Mouse (Mus musculus) kidney, postnatal 25 days (tissue): ENCODE data around the gene Ttbk1.

Experiments used
- DNase-seq, 2 experiments: peaks; one replicate each; pipeline ENCODE4 v3.0.0; 2021; ENCODE audit warnings: mixed read lengths in 2 of 2

Gene Ttbk1

DNA sequence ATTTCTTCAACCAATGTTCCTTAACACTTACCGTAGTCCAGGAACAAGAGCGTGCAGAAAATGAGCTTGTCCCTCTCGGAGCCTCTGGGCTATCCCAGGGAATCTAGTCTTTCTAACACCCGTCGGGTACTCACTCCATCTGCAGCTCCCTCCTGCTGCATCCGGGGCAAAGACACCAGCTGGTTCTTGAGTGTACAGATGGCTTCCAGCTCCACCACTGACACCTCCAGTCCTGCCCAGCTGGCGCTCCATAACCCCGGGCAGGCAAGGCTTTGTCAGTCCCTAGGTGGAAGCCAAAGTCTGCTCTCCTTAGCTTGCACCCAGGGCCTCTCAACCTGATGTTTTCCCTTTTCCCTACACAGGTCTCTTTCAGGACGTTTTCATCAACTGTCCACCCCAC, 19.6 kb downstream of the Ttbk1 start:
- no peak for DNase-seq

DNA sequence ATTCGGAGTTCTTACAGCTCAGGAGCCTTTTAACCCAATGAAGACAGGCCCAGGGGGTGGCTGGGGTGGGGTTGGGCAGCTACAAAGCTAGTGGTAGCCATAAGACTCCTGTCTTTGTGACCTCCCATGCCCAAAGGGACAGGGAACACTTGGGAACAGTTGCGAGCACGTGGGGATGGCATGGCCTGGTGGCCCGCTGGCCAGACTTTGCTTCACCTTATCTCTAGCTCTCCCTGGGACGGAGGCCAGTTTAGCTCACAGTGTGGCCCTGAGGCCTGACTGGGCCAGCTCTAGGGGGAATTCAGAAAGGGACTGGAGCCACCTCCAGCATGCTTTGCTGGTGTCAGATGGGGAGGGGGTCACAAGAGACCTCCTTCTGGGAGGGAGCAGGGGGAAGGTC, 25.2 kb downstream of the Ttbk1 start:
- no peak for DNase-seq

- peak in 1 of 2 experiments; percentile 39 for DNase-seq
These were observed 26.1 kb downstream of the Ttbk1 start for GRCm38 (mm10) chr17:46461347-46461746.

GRCm38 (mm10) chr17:46460673-46461072, 26.8 kb downstream of the Ttbk1 start:
- DNase-seq = no peak

GRCm38 (mm10) chr17:46458439-46458838, 29.0 kb downstream of the Ttbk1 start:
- DNase-seq = no peak

- peak; percentile 73 to 84 for DNase-seq
These were observed 29.7 kb downstream of the Ttbk1 start for GRCm38 (mm10) chr17:46457791-46458190.

DNA sequence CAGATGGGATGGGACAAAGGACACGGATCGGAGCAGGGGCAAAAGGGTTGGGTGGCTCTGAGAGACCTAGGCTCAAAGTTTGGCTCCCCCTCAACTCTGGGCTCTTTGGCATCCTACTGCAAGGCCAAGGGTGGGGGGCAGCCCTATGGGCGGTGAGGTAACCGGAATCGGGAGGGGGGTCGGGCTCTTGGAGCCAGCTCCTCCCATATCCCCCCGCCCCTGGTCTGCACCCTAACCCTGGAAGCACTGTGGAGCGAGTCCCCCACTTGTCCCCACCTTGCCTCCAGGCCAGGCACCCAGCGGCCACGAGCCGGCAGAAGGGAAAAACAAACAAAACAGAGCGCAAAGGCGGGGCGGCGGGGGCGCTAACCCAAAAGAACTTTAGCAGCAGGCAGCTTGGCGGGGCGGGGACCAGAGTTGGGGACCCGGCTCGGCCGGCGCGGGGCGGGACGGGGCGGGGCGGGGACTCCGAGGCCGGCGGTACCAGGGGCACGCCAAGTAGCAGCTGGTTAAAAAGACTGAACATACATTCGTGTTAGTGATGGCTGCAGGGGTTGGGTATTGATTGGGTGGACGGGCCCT, 32.3 kb downstream of the Ttbk1 start:
- DNase-seq = peak; percentile 61 to 72

DNA sequence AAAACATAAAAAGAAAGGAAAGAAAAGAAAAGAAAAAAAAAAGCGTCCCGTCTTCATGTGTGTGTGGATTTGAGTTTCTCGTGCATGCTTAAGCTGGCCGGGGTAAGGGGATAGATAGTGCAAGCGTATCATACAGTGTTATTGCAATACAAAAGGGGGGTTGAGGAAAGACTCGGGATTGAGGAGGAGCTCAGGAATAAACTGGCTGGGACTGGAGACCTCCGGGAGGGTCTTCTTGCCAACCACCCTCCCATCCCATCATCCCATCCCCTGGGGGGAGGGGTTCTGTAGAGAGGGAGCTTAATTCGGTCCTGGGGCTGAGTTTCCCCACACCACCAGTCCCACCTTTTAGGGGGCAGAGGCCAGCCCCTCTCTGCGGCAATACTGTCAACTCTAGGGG, 32.9 kb downstream of the Ttbk1 start:
- DNase-seq = no peak

- DNase-seq = no peak
These were observed 33.5 kb downstream of the Ttbk1 start for GRCm38 (mm10) chr17:46453970-46454411.

- peak; percentile 10 to 55 for DNase-seq
These were observed 34.0 kb downstream of the Ttbk1 start for GRCm38 (mm10) chr17:46453302-46453948.

- peak; percentile 53 to 84 for DNase-seq
These were observed 34.8 kb downstream of the Ttbk1 start for GRCm38 (mm10) chr17:46452683-46453082.

- no peak for DNase-seq
These were observed 41.2 kb downstream of the Ttbk1 start for GRCm38 (mm10) chr17:46446264-46446663.

GRCm38 (mm10) chr17:46444839-46445579, 42.5 kb downstream of the Ttbk1 start:
- peak in 1 of 2 experiments; percentile 54 for DNase-seq

- peak in 1 of 2 experiments; percentile 37 for DNase-seq
These were observed 48.3 kb downstream of the Ttbk1 start for GRCm38 (mm10) chr17:46439176-46439575.

DNA sequence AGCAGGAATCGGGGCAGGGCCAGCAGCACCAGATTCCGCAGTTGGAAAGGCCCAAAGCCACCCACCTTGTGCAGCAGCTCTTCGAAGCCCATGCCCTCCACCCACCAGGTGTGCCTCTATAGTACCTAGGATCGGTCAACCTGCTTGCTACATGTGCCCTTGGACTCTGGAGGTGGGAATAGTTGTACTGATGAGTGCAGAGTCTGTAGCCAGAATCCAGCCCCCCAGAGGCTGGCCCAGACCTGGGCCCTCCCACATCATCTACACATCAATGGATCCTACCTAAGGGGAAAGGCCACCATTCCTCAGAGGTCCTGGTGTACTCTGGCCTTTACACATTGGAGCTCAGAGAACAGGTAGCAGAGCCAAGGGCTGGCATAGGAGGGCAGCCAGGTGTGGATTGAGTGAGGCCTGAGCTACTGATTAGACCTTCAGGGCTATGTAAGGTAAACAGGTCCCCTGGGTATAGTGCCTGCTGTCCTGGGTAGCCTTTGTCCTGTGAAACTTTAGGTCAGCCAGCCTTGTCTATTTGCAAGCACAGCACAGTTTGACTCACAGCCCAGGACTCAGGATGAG, 49.1 kb downstream of the Ttbk1 start, which contains the start of gene Slc22a7:
Gene Slc22a7, minus strand, starts transcription at position 160 of the 576 bp plus-strand sequence.
- DNase-seq = peak; percentile 38 to 81

GRCm38 (mm10) chr17:46436672-46437366, 50.7 kb downstream of the Ttbk1 start:
- peak; percentile 56 to 74 for DNase-seq

DNA sequence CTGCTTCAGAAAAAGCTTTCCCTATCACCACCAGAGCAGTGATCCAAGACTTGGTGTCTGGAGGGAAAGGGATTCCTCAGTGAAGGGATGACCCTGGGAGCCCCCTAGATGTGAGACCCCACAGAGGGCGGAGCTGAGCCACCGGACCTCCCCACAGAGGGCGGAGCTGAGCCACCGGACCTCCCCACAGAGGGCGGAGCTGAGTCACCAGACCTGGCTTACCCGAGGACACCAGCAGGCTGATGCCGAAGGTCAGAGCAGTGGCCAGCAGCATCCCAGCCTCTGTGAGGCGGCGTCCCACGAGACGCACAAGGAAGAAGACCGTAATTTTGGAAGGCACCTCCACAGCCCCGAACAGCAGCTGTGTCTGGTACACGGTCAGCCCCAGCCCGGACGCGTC, 53.8 kb downstream of the Ttbk1 start:
- DNase-seq = peak; percentile 58 to 81

- DNase-seq = peak in 1 of 2 experiments; percentile 52
These were observed 58.6 kb downstream of the Ttbk1 start, which contains the start of gene Crip3 for GRCm38 (mm10) chr17:46428761-46429414. TSS of gene Crip3 (plus strand) at chr17:46428926.

- DNase-seq = no peak
These were observed 61.0 kb downstream of the Ttbk1 start for GRCm38 (mm10) chr17:46426496-46426895.

GRCm38 (mm10) chr17:46419717-46420116, 67.8 kb downstream of the Ttbk1 start:
- DNase-seq = no peak

GRCm38 (mm10) chr17:46418628-46419027, 68.8 kb downstream of the Ttbk1 start:
- DNase-seq = peak in 1 of 2 experiments; percentile 35

- DNase-seq = no peak
These were observed 79.0 kb downstream of the Ttbk1 start for GRCm38 (mm10) chr17:46408478-46408877.
